Mouse (Mus musculus) heart, adult 2 months (tissue): ENCODE measurements around the gene Wdr5. TPM values are rescaled to one million over a fixed set of nuclear protein-coding genes. Genes with fewer than 3 reads are reported as not detected.
"Not testable (repeated sequence)": the region's sequence is repeated elsewhere in the genome, so short reads cannot be mapped to it uniquely, and the experiment has no call there.

ENCODE experiments used
- DNase-seq, 2 experiments: peaks; one replicate each; pipeline ENCODE4 v3.0.0; 2021
- H3K27ac ChIP-seq: fragments of 200-600 bp; 2 replicates; pipeline ENCODE4 v1.8.1; 2022
- H3K27me3 ChIP-seq: fragments of 200-500 bp; 2 replicates; pipeline ENCODE4 v1.6.1; 2012; ENCODE audit warnings: mild to moderate bottlenecking, low read length, inconsistent platforms, mixed read lengths; ENCODE audit not compliant: control insufficient read depth, insufficient read depth
- H3K36me3 ChIP-seq: fragments of 200-500 bp; 2 replicates; pipeline ENCODE4 v1.6.1; 2012; ENCODE audit warnings: low read length, inconsistent platforms; ENCODE audit not compliant: control insufficient read depth, insufficient read depth
- H3K4me1 ChIP-seq: fragments of 200-500 bp; 2 replicates; pipeline ENCODE4 v1.6.1; 2011; ENCODE audit warnings: low read length; ENCODE audit not compliant: control insufficient read depth, insufficient read depth
- H3K4me3 ChIP-seq: fragments of 200-600 bp; 2 replicates; pipeline ENCODE4 v1.8.1; 2022
- H3K79me2 ChIP-seq: fragments of 200-500 bp; replicated peaks from 2 replicates; pipeline ENCODE4 v1.6.1; 2012; ENCODE audit warnings: mild to moderate bottlenecking, inconsistent platforms, low read length, moderate library complexity, mixed read lengths; ENCODE audit not compliant: control insufficient read depth, insufficient read depth
- H3K9ac ChIP-seq: fragments of 200-500 bp; 2 replicates; pipeline ENCODE4 v1.6.1; 2012; ENCODE audit warnings: low read depth, mild to moderate bottlenecking, control low read depth, inconsistent platforms, low read length, mixed read lengths
- CTCF ChIP-seq: fragments of 200-600 bp; IDR thresholded peaks from 2 replicates; pipeline ENCODE4 v1.8.1; 2022; ENCODE audit warnings: antibody characterized with exemption, mild to moderate bottlenecking, moderate library complexity
- EP300 ChIP-seq: fragments of 200-500 bp; IDR thresholded peaks from 2 replicates; pipeline ENCODE4 v1.6.1; 2011; ENCODE audit warnings: low read depth, low read length, control low read depth; ENCODE audit not compliant: insufficient read depth
- POLR2A ChIP-seq: fragments of 200-500 bp; IDR thresholded peaks from 2 replicates; pipeline ENCODE4 v1.6.1; 2011; ENCODE audit warnings: mild to moderate bottlenecking, low read depth, low read length, control low read depth; ENCODE audit not compliant: insufficient read depth
- WGBS: fragments of 180-500 bp; shearing (Covaris S2); methylation state at CpG from one replicate; pipeline ENCODE4 v1.1.7; 2018; 5-methylcytosine and 5-hydroxymethylcytosine counted together
- intact Hi-C: fragments of 180-260 bp; cut with DNase I; formaldehyde crosslinking; loops from one replicate; pipeline ENCODE4 v1.15.1; 2025
- polyA plus RNA-seq: library from polyadenylated mRNA; depleted of rRNA; stranded (reverse); fragments of >200 nt; gene quantifications from 2 replicates; pipeline ENCODE4 v1.2.3, GENCODE M21; 2012
- total RNA-seq, 2 experiments: library from RNA; stranded (reverse); gene quantifications; 2 replicates each; pipeline ENCODE4 v1.2.3; 2021

Wdr5 gene
- total and polyA plus RNA-seq, 3 experiments = 18.6 to 24.8 (median 24.0) TPM

DNA sequence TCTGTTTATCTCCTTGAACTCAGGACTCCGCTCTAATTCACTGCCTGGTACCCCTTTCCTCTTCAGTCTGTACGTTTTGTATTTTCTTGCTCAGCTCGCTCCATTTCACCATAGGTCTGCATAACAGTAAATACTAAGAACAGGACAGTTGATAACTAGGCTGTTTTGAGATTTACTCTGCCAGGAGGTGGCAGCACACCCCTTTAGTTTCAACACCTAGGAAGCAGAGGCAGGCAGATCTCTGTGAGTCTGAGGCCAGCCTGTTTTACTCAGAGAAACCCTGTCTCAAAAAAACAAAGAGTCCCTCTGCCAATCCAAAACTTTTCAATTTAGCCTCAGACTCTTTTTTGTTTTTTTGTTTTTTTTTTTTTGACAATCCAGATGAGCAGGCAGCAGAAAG lies 21.0 kb upstream of the Wdr5 start:
- Histone ChIP-seq H3K27ac (no peak overlapping the region), H3K9ac (no peak overlapping the region), H3K4me1 (no peaks in the 10 kb centered on the region), H3K36me3 (no peaks in the 10 kb centered on the region), H3K79me2 (no peaks in the 10 kb centered on the region), H3K4me3 (no peak overlapping the region), H3K27me3 (no peaks in the 10 kb centered on the region)
- no peak for DNase-seq
- TF ChIP-seq POLR2A = no peak
- TF ChIP-seq CTCF = peak; percentile 29; the same call in 1 of the 2 replicates
- intact Hi-C loops = no loop called here
- 93% methylated on average over 3 of the region's 3 CpGs for WGBS

DNA sequence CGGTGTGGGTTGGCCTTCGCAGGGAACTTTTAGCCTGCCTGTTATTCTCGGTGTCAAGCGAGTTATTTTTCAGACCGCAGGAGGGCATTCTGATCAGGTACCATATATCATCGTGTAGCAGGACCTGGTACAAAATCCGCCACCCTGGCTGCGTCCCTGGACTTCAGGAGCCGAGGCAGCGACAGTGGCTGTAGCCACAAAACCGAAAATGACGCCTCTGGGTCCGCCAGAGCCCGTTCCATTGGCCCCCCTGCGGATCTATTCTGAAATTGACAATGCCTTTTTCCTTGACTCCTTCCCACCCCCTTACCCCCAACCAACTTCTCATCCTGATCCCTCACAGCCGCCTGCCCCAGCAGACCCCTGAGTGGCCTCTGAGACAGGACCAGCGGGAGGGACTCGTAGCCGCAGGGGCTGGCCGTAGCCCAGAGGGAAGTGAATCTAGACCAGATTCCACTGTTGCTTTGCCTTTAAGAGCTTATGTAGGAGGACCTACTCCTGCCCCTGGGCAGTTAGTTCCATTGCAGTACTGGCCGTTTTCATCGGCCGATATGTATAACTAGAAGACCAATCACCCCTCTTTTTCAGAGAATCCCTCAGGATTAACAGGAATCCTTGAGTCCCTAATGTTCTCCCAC lies 18.4 kb upstream of the Wdr5 start:
- peak overlapping the region; percentile 38; the same call in 1 of the 2 replicates for H3K9ac ChIP-seq
- intact Hi-C loops = no loop called here
- H3K4me3 ChIP-seq = no peak overlapping the region
- no peaks in the 10 kb centered on the region for H3K79me2 ChIP-seq
- no peak for DNase-seq
- 61% methylated on average over 23 of the region's 23 CpGs for WGBS
- H3K36me3 ChIP-seq = no peaks in the 10 kb centered on the region
- no peaks in the 10 kb centered on the region for H3K27me3 ChIP-seq
- no peaks in the 10 kb centered on the region for H3K4me1 ChIP-seq
- TF ChIP-seq CTCF = no peak
- no peak for TF ChIP-seq EP300
- TF ChIP-seq POLR2A = no peak
- no peak overlapping the region for H3K27ac ChIP-seq

DNA sequence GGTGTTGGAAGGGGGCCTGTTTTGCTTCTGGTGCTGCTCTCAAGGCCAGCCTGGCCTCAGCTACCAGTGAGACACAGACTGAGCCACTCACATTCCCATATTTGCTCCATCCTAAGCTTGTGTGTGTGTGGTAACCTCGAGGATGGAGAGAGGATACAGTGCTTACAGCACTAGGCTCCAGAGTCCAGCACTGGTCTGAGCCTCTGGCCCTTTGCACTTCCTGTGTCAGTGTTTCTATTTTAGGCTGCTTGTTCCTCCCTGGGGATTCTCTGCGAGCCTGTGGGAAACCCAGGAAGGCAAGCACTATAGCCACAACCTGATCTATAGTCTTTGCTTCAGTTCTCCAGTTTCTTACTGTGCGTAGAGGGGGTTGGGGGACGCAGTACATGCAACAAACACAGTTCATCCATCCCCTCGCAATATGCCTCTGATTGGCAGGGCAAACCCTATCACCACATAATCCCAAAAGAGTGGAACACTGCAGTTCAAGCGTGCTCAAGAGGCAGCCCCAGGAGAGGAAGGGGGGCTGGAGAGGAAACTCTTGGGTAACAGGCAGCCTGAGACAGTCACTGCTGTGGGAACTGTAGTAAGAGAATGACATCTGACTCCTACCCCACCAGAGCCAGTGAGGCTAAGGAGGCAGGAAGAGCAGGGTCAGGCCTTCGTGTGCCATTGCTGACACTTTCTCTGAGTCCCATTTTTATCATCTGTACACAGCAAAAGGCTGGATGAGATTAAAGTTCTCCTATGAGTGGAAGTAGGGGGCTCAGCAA lies 10.7 kb upstream of the Wdr5 start:
- no peaks in the 10 kb centered on the region for H3K36me3 ChIP-seq
- 37% methylated on average over 7 of the region's 7 CpGs for WGBS
- peaks cover 10% of the 10 kb centered on the region for H3K4me1 ChIP-seq
- peak overlapping the region; percentile 18; the same call in 1 of the 2 replicates for H3K9ac ChIP-seq
- peak; percentile 31 to 55 for DNase-seq
- H3K27ac ChIP-seq = peak overlapping the region; percentile 52
- H3K4me3 ChIP-seq = no peak overlapping the region
- intact Hi-C loops = no loop called here
- no peaks in the 10 kb centered on the region for H3K79me2 ChIP-seq
- TF ChIP-seq EP300 (no peak), CTCF (no peak), POLR2A (0 out of 2 replicates have a peak, but pooled peaks have one; percentile 38)
- no peaks in the 10 kb centered on the region; the same call in 1 of the 2 replicates for H3K27me3 ChIP-seq

DNA sequence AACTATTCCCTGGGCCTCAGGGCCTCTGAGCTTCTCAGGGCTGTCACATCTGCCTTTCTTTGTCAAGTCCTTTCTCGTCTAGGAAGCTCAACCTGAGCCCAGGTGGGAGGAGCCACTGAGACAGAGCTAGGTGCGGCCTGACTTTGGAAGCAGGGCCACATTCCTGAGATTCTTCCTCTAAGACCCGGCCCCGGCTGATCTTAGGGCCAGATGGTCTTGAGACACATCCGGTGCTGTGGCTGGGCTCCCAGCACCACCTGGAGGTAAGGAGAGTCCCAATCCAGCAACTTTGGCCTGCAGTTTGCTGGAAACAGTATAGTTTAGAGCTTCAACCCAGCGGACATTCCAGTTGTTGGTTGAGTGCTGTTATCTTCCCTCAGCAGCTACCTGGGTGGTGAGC lies 9.4 kb upstream of the Wdr5 start:
- H3K79me2 ChIP-seq = no peaks in the 10 kb centered on the region
- peaks cover 10% of the 10 kb centered on the region for H3K4me1 ChIP-seq
- no peak overlapping the region for H3K9ac ChIP-seq
- H3K36me3 ChIP-seq = no peaks in the 10 kb centered on the region
- H3K27me3 ChIP-seq = no peaks in the 10 kb centered on the region; the same call in 1 of the 2 replicates
- 26% methylated on average over 6 of the region's 6 CpGs for WGBS
- peak; percentile 19 to 25 for DNase-seq
- peak overlapping the region; percentile 9; the same call in 1 of the 2 replicates for H3K27ac ChIP-seq
- TF ChIP-seq CTCF (peak; percentile 30; the same call in 1 of the 2 replicates), EP300 (0 out of 2 replicates have a peak, but pooled peaks have one; percentile 30), POLR2A (no peak)
- H3K4me3 ChIP-seq = no peak overlapping the region
- intact Hi-C loops = no loop called here

DNA sequence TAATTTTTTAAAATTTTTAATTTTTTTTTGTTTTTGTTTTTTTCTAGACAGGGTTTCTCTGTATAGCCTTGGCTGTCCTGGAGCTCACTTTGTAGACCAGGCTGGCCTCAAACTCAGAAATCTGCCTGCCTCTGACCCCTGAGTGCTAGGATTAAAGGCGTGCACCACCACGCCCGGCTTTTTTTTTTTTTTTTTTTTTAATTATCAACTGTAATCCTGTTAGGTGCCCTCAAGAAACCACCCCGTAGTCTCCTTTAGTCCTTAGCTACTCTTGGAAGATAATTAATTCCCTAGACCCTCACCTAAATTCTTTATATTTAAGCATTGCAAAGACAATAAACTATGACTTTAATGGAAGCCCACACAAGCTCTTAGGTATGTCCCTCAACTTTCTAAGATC lies 8.3 kb upstream of the Wdr5 start:
- 84% methylated on average over 4 of the region's 4 CpGs for WGBS
- H3K4me1 ChIP-seq = peaks cover 10% of the 10 kb centered on the region
- H3K79me2 ChIP-seq, H3K9ac ChIP-seq, H3K36me3 ChIP-seq, intact Hi-C loops, DNase-seq, H3K4me3 ChIP-seq, H3K27ac ChIP-seq, H3K27me3 ChIP-seq: not testable (repeated sequence)

DNA sequence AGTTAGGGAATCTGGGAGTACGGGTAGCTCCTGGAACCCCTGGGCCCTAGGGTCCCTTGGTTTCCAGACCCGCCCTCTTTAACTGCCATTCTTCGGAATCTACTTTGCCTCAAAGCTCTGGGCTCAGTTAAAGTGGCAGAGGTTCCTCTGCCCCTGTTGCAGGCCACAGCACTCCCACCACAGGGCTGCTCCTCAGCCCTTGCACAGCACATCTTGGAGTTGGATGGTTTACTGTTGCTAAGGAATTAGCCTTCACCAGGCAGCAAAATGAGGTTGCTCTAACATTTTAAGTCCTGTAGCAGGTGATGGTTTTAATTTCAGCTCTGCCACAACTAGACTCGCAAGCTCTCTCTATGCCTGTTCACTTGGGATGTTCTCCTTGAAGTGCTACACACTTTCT lies 7.4 kb upstream of the Wdr5 start, which contains the start of gene Brd3:
TSS of gene Brd3 (minus strand) at position 101 of the 400 bp plus-strand sequence.
- no peaks in the 10 kb centered on the region for H3K36me3 ChIP-seq

More for the DNA sequence above, 7.4 kb upstream of the Wdr5 start, which contains the start of gene Brd3:
- Histone ChIP-seq H3K27me3 (no peaks in the 10 kb centered on the region; the same call in 1 of the 2 replicates), H3K4me3 (no peak within 1 kb of the TSS), H3K79me2 (no peaks in the 10 kb centered on the region), H3K4me1 (peaks cover 10% of the 10 kb centered on the region), H3K27ac (no peak within 1 kb of the TSS), H3K9ac (no peak within 1 kb of the TSS)
- no peak for TF ChIP-seq POLR2A
- intact Hi-C loops = no loop called here
- 80% methylated on average over 4 of the region's 4 CpGs for WGBS
- DNase-seq = no peak
